Mouse (Mus musculus) layer of hippocampus, adult 9-11 months (tissue): Measurements from ENCODE around the gene Tbc1d2b.

ENCODE experiments used
- DNase-seq: peaks from one replicate; pipeline ENCODE4 v3.0.0; 2022

Tbc1d2b gene

DNA sequence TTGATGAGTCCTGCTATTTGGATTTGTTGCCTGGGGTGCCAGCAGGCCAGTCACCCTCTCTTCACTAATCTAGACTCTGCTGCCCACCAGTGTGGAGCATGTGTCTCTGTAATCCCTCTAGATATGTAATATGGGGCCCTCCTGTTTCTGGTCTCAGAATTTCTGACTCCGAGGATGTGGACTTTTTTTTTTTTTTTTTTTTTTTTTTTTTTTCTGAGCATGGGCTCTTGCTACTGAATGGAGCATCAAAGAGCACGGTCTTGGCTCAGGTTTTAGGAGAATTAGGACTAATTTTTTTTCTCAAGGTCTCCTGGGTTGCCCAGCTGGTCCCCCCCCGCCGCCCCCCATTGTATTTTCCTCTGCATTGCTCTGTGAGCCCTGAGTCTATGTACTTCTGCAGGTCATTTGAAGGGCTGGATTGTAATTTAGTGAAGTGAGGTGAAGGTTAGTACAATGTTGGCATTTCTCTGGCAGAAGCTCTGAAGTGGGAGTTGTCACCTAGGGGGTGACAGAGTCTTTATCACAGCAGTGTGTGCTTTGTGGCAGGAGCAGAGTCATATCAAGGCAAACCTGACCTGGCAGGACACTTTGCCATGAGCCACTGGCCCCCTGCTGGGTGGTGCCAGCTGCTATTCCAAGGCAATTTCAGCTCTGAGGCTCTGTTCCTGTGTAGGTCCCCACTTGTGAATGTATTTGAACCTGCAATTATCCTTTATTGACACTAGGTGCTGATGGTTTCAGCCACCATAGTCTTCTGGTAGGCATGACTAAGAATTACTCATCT is 105.7 kb downstream of the Tbc1d2b start:
- no peak for DNase-seq

DNA sequence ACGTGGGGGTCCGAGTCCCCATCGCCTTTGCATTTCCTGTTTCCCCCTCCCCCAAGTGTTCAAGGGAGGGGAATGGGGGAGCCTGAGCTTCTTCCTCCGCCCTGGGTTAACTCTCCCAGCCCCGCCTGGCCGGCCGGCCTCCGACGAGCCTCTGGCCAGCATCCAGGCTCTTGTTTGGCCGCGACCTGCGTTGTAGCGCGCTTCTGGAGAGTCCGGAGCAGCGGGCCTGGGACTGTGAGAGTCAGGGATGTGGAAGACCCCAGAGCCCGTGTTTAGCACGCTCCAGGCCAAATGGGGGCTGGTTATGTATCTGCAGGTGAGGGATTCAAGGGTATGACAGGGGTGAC is 106.9 kb downstream of the Tbc1d2b start:
- no peak for DNase-seq

DNA sequence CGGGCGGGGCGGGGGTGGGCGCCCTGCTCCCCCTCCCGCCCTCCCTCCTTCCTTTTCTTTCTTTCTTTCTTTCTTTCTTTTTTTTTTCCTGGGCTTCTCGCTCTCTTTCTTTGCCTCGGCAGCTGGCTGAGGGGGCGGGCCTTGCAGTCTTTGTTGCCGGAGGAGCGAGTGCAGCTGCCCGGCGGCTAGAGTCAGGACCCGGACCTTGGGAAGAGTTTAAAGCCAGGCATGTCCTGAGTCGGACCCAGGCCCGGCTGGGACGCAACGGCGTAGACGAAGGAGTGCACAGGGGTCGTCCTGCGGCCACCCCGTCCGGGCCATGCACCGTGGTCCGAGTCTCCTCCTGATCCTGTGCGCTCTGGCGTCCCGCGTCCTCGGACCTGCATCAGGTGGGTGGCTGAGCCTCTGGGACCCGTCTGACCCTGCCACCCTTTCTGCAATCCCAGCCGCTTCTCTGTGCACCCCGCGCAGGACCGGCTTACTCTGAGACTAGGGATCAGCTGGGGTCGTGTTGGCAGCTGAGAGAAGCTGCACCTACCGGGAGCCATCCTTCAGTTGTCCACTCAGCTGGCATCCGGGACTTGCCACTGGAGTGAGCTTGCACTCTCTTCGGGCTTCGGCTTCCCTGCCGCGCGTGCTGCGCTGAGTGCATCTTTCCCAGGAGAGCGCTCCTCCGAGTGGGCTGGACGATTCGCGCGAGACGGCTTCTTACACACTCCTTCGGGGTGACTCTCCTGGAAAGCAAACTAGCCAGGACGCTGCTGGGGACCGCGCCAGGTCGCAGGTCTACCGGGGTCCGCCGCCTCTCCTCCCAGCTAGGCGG is 107.5 kb downstream of the Tbc1d2b start, which contains the start of gene Adamts7:
Gene Adamts7 (plus strand): TSS at position 144 of the 823 bp plus-strand sequence.
- no peak for DNase-seq

DNA sequence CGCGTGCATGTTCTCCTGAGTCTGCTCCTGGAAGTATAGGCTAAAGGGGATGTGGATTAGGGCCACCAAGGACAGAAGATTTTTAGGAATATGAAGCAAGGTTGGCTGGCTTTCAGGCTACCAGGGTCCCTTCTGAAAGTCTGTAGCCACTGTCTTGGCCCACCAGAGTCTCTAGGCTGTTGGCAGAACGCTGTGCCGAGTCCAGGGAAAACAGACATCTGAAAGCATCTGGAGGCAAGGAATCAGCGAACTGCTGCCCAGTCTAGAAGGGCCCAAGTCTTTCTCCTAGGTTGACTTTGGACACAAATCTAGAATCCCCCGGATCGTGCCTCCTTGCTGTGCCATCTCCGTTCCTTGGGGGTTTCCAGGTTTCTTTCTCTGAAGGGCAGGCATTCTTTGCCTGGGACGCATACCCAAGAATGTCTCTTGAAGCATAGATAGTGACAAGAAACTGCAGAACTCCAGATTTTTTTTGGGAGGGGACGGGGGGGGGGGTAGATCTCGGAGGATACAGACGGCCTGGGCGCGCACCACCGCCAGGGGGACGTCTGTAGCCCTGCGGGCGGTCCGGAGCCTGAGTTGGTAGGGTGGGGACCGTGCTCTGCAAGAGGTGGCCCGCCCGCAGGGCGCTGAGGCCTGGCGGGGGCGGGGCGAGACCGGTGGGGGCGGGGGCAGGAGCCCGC is 108.2 kb downstream of the Tbc1d2b start:
- no peak for DNase-seq
